Mouse (Mus musculus) embryo, embryonic 9.5 days (tissue): ENCODE measurements at regions not wholly inside any gene's neighbourhood (a gene's known extent, or its start where the extent isn't known, plus 50 kb on each side); places are given as distances from the start of the nearest gene placed in this dataset.
"Not testable (repeated sequence)": the region's sequence is repeated elsewhere in the genome, so short reads cannot be mapped to it uniquely, and the experiment has no call there.

ENCODE experiments used
- DNase-seq: peaks from one replicate; pipeline ENCODE4 v3.0.0-alpha.2; 2017; ENCODE audit errors: extremely low spot score

DNA sequence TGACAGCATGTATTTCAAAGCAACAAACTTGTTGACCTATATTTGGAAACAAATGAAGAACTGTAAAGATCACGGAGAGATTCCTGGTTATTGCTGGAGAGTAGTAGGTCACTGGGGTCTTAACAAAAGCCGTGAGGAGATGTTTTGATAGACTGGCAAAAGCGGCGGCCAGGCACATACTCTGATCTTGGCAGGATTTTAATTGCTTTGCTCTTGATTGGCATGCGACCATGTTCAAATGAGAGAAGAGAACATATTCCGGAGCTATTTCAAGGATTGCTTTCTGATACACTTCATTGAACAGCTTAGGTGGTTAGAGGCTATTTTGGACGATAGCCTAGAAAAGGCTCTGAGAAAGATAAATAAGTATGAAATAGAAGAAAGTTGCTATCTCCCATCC is 874.2 kb downstream of the Robo1 start:
- no peak for DNase-seq

DNA sequence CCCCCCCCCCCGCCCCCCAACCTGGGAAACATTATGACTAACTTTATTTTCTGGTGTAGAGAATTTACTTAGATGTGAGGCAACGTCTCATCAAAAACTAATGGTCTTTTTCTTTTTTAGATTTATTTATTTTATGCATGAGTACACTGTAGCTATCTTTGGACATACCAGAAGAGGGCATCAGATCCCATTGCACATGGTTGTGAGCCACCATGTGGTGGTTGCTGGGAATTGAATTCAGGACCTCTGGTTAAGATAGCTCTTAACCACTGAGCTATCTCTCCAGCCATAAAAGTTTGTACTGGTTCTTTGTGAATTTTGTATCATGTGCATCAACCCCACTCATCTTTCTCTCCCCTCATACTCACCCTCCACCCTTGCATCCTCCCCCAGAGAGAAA is 847.3 kb downstream of the Robo1 start:
- no peak for DNase-seq

DNA sequence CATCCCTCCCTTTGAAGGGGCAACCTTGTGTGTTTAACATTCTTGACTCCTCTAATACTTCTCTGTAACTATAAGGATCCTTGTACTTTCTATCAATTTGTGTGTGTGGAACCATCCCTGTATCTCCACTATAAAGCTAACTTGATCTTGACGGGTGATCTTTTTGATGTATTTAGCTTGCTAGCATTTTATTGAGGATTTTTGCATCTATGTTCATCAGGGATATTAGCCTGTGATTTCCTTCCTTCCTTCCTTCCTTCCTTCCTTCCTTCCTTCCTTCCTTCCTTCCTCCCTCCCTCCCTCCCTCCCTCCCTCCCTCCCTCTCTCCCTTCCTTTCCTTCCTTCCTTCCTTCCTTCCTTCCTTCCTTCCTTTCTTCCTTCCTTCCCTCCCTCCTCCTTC is 819.8 kb downstream of the Robo1 start:
- DNase-seq, result not testable (repeated sequence)

DNA sequence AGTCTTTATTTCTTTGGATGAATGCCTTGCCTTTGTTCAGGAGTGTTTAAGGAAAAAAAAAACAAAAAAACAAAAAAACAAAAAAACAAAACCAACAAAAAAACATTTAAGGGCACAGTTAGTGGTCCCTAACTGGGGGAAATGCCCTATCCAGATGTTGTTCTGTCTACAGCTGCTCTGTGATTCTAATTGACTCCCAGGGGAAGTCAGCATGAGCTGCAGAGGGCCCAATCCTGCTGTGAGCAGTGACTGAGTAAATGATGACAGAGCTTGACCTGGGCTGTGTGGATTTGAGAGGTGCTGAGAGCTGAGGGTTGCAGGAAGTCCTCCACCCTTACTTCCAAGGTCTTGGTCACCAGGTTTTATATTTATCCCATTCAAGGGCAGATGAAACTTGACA is 812.5 kb downstream of the Robo1 start:
- DNase-seq, result no peak

DNA sequence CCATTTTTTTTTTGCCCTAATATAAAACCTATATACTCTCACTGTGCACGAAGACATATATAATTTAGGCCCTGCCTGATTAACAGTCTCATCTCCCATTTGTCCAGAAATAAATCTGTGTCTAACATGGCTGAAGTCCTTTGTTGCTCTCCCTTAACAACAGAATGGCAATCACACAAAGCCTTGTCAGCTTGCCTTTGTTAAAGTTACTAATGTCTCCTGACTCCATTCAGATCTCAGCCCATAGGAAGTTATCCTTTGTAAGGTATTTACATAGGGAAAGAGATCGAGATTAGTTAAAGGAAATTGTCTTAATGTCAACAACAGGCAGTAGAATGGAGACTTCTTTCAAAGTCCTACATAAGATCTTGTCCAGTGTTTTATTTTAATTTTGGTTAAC is 809.2 kb downstream of the Robo1 start:
- DNase-seq, result no peak

DNA sequence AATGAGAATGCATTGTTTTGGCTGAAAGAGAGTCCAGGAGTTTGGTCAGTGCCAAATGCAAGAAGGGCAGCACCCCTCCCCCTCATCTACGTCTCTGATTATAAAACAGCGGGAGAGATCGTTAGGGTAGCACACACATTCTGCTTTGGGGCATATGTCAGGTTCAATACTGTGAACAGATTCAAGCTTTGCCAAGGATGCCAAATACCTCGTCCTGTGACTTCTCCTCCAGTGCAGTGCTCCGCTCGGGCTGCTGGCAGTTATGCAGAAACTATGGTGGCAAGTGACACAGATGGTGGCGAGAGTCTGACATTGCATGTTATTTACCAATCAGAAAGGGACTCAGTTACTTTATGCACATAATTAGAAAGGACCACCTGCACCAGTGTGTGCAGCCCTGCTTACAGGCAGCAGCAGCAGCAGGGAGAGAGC is 799.9 kb downstream of the Robo1 start:
- no peak for DNase-seq

DNA sequence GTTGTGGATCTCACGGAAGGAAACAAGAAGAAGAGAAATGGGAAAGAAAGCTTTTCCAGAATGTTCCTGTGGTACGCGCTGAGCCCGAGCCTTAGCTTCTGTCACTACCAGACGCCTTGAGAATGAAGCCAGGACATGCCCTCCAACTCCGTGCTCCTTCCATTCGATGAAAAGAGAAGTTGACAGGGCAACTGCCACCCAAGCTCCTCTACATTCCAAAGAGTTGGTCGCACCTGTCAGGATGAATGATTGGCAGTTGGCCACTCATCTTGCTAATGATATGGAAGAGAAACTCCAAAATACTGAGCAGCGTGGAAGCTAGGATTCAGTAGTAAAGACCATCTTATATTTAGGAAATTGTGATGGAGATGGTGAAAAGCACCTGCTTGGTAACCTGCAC is 799.5 kb downstream of the Robo1 start:
- DNase-seq, result no peak

DNA sequence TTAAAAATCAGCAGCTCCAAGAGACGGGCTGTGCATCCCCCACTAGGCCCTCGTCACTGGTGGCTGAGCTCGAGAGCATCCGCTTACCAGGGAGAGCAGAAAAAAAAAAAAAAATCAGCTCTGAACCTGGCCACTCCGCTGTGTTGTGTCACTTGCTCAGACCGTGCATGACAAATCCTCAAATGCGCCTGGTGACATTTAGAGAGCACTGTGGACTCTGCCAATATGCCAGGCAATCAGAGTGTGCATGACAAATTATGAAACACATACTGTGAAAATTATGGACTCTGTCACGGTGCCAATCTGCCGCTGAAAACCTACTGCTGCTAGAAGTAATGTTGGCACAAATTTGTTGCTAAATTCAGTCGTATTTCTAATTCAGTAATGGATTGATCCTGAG is 797.4 kb downstream of the Robo1 start:
- DNase-seq, result no peak

DNA sequence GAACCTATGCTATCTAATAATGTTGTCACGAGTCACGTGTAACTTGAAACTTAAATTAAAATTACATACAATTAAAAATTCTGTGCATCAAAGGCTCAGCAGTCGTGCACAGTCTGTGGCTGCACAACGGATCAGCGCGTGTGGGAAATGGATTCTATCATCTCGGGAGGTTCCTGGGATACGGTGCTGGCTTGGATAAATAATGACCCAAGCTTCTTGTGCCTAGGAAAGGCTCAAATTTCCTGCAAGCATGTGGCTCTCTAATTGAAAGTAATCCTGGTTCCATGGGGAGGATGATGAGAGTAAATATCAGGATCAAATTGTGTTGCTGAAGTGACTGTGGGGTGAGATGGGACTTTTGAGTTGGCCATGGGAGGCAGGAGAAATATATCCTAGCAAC is 792.2 kb downstream of the Robo1 start:
- DNase-seq, result no peak

DNA sequence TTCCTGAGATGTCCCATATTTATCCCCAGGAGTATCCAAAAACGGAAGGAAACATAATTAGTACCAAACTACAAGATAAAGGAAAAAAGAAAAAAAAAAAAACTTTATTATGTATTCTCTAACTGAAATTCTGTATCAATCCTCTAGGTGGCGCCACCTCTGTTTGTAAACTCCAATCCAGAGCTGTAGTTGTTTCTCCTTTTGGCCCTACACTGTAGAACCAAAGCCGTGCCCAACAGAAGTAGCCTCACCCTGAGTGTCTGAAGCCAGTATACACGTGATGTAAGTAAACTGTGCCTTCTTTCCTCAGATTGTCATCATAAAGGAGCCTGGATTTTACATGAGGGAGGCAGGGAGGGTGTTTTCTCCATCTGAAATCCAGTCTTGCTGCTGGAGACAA is 790.7 kb downstream of the Robo1 start:
- peak; percentile 32 for DNase-seq

DNA sequence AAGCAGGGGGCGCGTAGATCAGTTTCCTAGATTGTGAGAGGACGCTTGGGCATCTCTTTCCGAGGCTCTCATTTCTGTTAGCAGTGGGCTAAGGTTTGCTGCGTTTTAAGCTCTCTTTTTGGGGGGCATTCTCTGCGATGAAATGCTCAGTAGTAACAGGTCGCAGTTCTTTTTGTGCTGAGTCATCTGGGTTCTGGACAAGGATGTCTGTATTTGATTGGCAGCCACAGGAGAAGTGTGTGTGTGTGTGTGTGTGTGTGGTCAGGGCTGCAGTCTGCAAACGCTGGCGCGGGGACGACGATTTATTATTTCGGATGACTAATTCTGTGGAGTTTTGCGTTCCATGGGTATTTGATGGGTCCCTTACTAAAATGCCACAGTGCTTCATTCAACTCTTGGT is 789.1 kb downstream of the Robo1 start:
- DNase-seq, result peak; percentile 28

DNA sequence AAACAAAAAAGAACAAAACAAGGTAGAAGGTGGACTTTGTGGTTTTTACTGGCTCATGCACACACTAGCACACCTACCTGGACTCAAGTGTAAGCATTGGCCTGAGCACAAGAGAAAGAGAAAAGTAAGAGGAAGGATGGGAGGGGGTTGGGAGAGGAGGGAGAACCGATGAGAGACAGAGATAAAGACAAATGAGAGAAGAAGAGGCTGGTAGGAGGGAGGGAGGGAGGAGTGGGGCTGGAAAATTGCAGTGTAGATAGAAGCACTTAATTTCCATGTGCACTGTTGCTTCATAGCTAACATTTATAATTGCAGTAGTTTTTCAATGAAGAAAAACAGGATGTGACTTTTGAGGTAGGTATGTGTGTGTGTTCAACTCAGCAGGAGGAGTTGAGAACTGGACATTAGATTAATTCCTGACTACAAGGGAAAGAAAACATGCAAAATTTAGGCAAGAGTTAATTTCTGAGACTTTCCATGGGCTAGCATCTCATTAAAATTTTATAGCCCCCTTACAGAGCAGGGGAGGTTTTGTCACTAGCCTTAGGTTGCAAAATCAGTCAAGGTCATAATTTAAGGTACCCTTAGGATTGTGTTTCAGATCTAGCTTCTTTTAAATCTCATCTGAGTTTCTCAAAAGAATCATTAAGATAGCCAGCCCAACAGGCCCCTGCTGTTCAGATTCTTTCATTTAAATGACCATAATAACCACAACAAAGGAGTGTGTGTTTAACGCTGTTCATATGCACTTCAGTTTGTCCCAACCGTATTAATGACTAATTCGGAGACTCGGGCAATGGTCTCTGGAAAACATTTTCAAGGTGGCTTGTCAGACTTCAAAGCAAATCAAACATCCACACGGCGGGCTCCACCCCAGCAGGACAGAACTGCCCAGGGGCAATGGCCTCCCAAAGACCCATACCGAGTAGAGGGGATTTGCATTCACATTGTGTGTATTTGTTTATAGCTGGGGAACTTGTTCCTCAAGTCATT is 788.3 kb downstream of the Robo1 start:
- DNase-seq, result no peak
